Mouse (Mus musculus): Measurements from ENCODE around the gene Arid1b.
A peak's percentile ranks its signal among the peaks of the same experiment; 100 is the strongest.

The Arid1b gene

GRCm38 (mm10) chr17:5162525-5162924 is 168.4 kb downstream of the Arid1b start:
- no peak for DNase-seq (ENCODE audit: low spot score)

DNA sequence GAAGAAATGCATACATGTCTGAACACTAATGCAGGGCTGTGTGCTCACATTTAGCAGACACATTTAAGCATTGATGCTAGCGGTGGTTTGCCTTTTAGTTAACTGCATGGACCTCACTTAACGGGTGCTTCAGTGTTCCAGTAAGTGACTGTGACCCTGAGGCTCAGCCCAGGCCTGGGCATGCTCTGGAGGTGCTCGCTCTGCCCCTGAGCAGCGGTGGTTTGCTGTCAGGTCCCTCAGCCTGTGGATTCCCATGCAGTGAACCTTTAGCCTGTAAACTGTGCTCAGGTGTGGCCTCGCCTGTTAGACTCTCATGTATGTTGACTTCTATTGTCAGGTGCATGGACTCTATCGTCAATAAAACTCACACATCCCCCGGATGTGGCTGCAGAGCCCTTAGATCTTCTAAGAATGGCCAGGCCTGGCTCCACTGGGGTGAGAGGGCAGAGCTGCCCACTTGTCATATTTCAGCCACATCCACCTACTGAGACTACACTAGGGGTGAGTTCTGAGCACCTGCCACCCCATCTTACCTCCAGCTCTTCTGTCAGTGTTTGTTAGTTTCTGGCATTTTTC is 169.2 kb downstream of the Arid1b start:
- no peak for DNase-seq (ENCODE audit: low spot score)

DNA sequence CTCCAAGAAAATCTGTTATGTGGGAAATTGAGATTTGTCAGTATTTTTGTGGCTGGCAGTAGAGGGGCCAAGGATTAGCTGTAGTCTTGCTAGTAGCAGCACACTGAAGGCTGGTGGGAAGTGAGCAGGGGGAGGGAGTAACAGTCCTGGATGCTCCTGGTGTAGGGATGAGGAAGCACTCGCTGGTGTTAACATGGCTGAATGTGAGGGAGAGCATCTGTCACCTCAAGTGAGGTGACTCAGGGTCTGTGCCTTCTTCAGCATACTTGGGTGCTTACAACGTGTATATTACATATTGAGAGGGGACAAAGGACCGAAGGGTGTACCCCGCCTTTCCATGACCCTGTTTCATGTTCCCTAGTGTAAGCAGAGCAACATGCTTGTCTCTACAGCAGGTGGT is 170.7 kb downstream of the Arid1b start:
- DNase-seq (ENCODE audit: low spot score), result no peak

GRCm38 (mm10) chr17:5165201-5165825 is 171.2 kb downstream of the Arid1b start:
- no peak for DNase-seq (ENCODE audit: low spot score)

GRCm38 (mm10) chr17:5166175-5166574 is 172.0 kb downstream of the Arid1b start:
- DNase-seq (ENCODE audit: low spot score), result no peak

DNA sequence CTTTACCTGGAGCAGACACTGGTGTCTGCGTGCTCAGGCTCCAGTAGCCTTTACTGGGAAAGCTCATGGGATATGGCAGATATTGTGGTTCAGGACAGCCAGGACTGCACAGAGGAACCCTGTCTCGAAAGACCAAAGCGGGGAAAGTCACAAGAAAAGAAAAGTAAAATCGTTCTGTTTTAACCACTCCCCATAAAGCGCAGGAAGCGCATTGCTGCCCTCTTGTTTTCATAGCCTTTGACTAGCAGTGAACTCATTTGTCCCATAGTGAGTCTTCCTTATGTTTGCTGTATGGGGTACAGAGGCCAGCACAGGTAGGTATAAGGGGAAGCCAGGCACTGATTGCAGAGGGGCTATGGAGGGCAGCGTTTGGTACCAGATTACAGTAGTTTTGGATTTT is 173.9 kb downstream of the Arid1b start:
- DNase-seq (ENCODE audit: low spot score), result no peak

GRCm38 (mm10) chr17:5168640-5169039 is 174.5 kb downstream of the Arid1b start:
- no peak for DNase-seq (ENCODE audit: low spot score)

GRCm38 (mm10) chr17:5170321-5170720 is 176.2 kb downstream of the Arid1b start:
- no peak for DNase-seq (ENCODE audit: low spot score)

- DNase-seq (ENCODE audit: low spot score), result no peak
Measured at GRCm38 (mm10) chr17:5171467-5171866, 177.3 kb downstream of the Arid1b start.

DNA sequence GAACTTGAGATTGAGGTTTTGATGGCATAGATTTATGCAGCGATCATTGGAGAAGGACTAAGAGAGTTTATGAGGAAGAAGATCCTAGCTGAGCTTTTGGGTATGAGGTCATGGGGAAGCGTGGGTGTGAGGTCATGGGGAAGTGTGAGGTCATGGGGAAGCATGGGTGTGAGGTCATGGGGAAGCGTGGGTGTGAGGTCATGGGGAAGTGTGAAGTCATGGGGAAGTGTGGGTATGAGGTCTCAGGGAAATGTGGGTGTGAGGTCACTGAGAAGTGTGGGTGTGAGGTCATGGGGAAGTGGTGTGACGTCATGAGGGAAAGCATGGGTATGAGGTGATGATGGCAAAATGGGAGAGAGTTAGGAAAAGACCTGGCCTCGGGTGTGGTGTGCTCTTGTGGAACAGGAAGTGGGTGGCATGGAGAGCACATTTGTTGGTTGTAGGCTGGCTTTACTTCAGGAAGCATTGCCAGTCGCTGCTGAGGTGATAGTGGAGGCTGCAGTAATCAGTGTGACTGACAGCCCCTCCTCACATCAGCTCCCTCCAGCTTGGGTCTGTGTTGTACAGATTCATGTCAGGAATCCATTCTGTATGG is 180.4 kb downstream of the Arid1b start:
- no peak for DNase-seq (ENCODE audit: low spot score)

DNA sequence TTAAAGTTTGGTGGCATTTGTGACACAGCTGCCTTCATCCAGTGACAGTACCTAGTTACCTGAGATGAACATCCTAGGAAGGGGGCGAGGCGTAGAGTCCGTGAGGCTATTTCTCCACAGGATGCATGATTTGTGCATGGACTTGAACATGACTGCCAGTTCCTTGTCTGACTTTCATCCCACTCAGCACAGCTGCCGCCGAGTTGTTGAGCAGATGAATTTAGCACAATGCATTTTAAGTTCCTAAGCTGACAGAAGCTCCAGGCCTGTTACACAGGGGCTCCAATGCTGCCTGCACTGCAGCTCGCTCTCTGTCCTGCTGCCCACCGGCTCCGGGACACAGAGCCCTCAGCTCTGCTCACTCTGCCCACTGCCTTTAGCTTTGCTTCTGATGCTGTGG is 181.4 kb downstream of the Arid1b start:
- no peak for DNase-seq (ENCODE audit: low spot score)

- no peak for DNase-seq (ENCODE audit: low spot score)
Measured at GRCm38 (mm10) chr17:5176315-5176714, 182.2 kb downstream of the Arid1b start.

DNA sequence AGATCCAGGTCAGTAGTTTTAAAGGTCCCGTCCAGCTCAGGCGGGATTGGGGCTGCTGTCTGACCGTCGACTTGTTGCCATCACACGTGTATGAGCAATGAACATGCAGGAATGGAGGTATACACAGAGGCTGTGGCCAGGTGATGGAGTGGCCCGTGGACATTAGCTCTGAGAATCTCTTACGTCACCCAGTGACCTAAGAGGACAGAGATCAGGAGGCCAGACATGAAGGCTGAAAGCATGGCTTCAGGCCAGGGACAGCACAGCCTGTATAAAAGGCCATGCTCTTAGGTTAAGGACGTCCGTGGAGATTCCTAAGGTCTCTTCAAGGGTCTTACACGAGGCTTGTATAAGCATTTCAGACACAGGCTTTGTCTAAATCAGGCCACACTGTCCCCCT is 184.4 kb downstream of the Arid1b start:
- peak; percentile 31 for DNase-seq (ENCODE audit: low spot score)

GRCm38 (mm10) chr17:5179004-5179403 is 184.9 kb downstream of the Arid1b start:
- no peak for DNase-seq (ENCODE audit: low spot score)

GRCm38 (mm10) chr17:5179412-5179811 is 185.3 kb downstream of the Arid1b start:
- no peak for DNase-seq (ENCODE audit: low spot score)

DNA sequence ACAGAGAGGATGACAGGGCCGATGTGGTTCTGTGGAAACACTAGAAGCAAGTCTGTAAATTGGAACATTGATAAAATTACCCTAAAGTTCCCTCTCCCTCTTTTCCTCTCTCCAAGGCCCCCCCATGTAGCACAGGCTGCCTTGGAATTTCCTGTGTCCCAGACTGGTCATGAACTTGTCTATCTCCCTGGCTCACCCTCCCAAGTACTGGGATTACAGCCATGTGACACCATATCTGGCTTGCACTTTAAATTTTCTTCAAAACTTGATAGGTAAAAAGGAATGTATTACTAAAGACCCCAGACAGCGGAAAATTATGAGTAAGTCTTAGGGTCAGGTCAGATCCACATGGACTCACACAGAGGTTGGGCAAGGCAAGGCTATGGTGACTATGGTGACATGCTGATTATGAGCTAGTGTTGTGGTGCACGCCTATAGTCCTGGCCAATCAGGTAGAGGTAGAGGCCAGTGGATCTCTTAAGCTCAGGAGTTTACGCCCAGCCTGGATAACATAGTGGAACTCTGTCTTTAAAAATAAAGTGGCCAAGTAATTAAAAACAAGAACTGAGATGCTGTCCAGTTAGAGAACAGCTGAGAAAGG is 185.9 kb downstream of the Arid1b start:
- DNase-seq (ENCODE audit: low spot score), result no peak

GRCm38 (mm10) chr17:5180925-5181324 is 186.8 kb downstream of the Arid1b start:
- no peak for DNase-seq (ENCODE audit: low spot score)

- peak; percentile 27 for DNase-seq (ENCODE audit: low spot score)
Measured at GRCm38 (mm10) chr17:5182493-5182892, 188.4 kb downstream of the Arid1b start.

DNA sequence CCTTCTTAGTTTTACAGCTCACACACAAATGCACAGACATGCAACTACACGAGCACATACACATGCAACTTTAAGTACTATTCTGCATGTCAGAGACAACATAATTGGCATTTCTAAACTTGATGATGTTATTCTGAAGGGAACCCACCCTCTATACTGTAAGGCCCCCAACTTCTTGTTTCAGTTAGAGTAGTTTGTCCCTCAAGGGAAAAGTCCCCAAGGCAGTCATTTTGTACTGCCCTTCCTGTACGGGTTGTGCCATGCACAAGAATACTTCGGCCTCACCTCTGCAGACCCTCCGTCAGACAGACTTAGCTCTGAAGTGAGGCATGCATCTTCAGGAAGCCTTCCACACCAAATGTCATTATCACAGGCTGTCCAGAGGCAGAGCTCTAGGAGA is 191.4 kb downstream of the Arid1b start:
- DNase-seq (ENCODE audit: low spot score), result no peak

DNA sequence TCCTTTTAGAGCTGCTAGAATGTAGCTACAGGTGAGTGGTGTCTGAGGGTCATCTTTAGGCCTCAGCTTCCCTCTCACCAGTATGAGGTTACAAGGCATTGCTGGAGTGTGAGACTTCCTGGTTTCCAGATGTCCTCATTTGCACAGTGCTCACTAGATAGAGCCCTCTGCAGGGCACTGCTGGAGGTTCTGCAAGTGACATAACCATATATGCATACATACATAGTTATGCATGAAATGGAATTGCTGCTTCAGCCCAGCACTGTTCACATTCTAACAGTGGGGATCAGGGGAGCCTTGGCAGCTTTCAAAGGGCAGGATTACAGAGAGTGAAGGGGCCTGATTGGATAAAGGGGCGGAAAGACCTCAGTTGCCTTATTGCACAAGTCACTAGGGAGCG is 193.4 kb downstream of the Arid1b start:
- DNase-seq (ENCODE audit: low spot score), result peak; percentile 47

- DNase-seq (ENCODE audit: low spot score), result no peak
Measured at GRCm38 (mm10) chr17:5188400-5188799, 194.3 kb downstream of the Arid1b start.

GRCm38 (mm10) chr17:5189551-5190351 is 195.6 kb downstream of the Arid1b start:
- DNase-seq (ENCODE audit: low spot score), result peak; percentile 97

DNA sequence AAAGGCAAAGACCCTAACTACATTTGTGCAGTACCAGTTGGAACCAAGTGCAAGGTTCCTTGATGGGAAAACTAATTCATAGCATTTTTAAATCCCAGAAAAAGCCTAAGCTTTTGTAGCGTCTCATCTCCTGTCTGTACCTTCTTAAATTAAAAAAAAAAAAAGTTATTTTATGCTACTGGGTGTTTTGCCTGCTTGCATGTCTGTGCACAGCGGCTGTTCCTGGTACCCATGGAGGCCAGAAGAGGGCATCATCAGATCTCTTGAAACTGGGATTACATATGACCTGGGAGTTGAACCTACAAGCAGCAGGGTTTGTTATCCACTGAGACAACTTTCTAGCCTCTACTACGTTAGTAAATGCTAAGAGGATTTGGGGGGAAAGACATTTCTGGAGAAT is 196.2 kb downstream of the Arid1b start:
- DNase-seq (ENCODE audit: low spot score), result peak; percentile 88

Data from adipocyte (in vitro differentiated cells).